Mouse (Mus musculus): Measurements from ENCODE around the gene Actb.

Gene Actb

DNA sequence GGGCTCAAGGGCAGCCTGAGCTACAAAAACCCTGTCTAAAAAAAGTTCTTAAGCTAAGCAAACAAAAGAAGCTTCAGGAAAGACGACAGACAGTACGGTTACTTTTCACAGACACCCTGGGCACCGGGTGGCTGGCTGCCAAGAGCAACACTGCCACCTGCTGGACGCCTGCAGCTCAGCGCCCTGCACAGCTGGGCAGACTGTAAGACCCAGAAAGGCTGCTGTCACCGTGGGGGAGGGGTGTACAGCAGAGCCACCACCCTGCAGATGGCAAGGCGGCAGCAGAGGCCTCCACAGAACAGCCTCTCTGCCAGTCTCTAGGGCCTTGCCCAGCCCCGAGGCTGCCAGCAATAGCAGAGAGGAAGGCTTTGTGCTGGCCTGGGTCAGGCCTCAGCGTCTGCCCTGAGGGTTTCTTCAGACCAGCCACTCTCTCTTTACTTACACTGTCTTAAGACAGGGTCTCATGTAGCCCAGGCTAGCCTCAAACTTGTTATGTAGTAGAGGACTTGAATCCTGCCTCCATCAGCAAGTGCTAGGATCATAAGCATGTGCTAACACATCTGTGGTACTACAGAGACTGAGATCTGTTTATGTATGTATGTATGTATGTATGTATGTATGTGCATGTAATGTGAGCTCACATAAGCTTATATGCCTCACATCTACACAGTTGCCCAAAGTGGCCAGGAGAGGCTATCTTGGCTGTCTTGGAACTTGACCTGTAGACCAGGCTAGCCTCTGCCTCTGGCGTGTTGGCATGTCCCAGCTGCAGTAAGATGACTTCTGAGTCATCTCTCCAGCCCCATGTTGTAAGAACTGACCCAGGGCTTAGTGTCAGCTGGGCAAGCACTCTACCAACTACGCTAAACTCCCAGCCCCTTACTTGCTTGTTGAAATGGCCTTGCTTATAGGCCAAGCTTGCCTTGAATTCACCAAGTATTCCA, 28.9 kb downstream of the Actb start:
- DNase-seq (ENCODE audit: low read depth, low spot score) = peak; percentile 88

- DNase-seq (ENCODE audit: low read depth, low spot score) = no peak
Measured at GRCm38 (mm10) chr5:142876896-142877295, 29.7 kb downstream of the Actb start.

DNA sequence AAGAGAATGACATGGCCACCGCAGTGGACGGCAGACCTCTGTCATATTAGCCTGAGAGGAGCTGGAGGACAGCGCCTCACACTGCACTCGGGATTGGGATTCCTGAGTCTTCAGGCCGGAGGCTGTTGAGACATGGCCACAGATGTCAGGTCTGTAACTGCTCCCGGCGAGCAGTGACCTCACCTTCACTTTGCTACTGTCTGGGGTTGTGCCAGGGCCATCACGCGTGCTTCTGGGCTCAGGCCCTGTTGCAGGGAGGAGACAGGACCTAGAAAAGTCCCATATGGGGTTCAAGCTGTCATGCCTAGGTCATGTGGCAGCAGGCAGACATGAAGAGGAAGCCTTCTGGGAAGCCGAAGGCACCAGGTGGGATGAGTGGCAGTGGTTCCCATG, 31.0 kb downstream of the Actb start:
- no peak for DNase-seq (ENCODE audit: low read depth, low spot score)

GRCm38 (mm10) chr5:142874791-142875512, 31.6 kb downstream of the Actb start:
- DNase-seq (ENCODE audit: low read depth, low spot score) = no peak

DNA sequence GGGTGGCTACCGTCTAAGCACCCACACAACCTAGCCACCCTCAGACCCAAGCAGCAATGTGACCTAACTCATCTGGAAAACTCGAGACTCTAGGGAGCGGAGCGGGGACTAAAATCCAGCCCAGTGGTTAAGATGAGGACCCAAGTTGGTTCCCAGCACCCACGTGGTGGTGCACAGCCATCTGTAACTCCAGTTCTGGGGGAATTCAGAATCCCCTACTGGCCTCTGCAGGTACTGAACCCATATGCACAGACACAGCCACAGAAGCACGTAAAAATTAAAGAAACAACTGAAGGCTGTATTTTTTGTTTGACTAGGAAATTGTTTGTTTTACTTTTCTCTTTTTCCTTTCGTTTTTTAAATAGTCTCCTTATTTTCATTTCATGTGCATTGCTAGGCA, 32.8 kb downstream of the Actb start:
- no peak for DNase-seq (ENCODE audit: low read depth, low spot score)

DNA sequence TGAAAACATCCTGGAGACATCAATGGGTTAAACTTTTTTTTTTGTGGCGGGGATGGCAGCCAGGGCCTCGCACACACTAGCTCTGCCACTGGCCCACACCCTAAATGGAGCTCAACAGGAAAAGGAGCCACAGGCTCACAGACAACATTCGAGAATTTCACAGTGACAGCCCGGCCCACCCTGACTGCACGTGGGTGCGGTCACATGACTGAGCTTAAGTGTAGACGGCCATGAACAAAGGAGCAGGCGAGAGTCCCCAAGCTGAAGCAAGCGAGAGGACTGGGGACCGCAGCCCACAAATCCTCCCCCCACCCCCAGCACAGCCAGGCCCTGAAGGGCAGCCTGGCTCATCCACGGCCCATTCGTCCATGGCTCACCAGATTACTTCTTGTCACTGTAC, 34.8 kb downstream of the Actb start:
- no peak for DNase-seq (ENCODE audit: low read depth, low spot score)

DNA sequence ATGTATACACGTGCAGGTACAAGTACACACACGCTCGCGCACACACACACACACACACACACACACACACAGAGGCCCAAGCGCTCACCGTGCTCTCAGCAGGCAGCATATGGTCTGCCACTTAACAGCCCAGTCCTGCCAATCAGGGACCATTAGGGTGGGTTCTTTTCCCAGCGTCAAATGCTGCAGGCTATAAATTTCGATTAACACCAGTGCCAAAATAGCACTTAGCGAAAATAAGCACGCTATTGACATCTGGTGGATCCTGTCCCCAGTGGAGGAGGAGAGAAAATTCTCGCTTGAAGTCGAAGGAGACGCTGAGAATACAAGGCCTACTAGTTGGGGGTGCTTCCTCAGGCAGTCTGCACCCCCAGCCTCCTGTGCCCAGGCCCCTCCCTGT, 37.1 kb downstream of the Actb start:
- no peak for DNase-seq (ENCODE audit: low read depth, low spot score)

DNA sequence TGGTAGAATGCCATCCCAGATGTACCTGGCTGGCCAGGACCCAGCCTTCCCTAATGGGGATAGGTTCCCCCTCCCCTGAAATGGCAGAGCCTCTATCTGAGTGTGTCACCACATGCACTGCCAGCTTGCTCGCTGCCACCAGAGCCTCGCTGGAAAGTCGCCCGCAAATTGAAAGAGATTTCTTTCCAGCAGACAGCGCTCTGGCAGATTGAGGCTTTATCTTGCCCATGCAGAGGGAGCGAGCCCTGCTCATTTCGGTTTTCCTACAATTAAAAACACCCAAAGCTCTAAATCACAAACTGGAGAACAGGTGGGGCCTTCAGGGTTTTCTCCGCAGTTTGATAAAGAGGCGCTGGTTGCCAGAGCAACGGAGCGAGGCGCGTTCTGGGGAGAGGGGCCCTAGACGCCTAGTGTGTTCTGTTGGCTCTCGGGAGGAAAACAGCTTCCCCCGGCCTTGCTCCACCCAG, 48.8 kb downstream of the Actb start:
- no peak for DNase-seq (ENCODE audit: low read depth, low spot score)

DNA sequence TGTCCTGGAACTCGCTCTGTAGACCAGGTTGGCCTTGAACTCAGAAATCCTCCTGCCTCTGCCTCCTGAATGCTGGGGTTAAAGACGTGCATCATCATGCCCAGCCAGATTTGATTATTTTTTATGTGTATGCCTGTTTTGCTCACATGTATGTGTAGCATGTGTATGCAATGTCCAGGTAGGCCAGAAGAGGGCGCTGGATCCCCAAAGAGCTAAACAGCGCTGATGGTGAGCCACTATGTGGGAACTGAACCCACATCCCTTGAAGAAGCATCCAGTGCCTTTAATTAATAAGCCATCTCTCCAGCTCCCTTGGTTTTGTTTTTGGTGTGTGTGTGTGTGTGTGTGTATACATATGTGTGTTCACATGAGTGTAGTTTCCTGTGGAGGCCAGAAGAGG, 50.1 kb downstream of the Actb start:
- DNase-seq (ENCODE audit: low read depth, low spot score) = no peak

DNA sequence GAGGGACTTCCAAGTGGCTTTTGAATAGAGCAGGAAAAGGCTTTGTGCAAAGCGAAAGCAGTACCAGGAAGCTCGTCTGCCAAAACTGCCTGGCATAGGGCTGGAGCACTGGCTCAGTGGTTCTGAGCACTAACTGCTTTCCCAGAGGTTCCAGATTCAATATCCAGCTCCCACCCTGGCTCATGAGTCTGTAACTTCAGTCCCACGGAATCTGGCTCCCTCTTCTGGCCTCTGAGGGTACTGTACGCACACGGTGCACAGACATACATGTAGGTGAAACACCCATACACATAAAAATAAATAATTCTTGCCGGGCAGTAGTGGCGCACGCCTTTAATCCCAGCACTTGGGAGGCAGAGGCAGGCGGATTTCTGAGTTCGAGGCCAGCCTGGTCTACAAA, 51.7 kb downstream of the Actb start:
- DNase-seq (ENCODE audit: low read depth, low spot score) = peak; percentile 79

DNA sequence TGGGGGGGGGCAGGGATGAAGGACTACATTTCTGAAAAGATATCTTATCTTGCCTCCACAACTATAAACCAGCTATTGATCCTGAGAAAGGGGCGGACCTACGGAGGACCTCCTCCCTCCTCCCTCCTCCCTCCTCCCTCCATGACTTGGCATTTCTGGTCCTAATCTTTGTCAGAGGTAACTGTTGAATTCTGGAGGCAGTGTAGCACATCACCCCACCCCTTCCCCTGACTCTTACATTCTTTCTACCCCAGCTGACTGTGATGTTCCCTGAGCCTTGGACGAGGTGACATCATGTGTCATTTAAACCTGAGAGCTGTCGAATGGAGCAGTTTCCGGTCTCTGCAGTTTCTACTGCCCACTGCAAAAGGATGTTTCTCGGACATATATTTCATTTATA, 53.0 kb downstream of the Actb start:
- DNase-seq (ENCODE audit: low read depth, low spot score) = no peak

Measured in 3T3-L1 (cell line).